Mouse (Mus musculus): ENCODE measurements at regions not wholly inside any gene's neighbourhood (a gene's known extent, or its start where the extent isn't known, plus 50 kb on each side); places are given as distances from the start of the nearest gene placed in this dataset.
A peak's percentile ranks its signal among the peaks of the same experiment; 100 is the strongest.

DNA sequence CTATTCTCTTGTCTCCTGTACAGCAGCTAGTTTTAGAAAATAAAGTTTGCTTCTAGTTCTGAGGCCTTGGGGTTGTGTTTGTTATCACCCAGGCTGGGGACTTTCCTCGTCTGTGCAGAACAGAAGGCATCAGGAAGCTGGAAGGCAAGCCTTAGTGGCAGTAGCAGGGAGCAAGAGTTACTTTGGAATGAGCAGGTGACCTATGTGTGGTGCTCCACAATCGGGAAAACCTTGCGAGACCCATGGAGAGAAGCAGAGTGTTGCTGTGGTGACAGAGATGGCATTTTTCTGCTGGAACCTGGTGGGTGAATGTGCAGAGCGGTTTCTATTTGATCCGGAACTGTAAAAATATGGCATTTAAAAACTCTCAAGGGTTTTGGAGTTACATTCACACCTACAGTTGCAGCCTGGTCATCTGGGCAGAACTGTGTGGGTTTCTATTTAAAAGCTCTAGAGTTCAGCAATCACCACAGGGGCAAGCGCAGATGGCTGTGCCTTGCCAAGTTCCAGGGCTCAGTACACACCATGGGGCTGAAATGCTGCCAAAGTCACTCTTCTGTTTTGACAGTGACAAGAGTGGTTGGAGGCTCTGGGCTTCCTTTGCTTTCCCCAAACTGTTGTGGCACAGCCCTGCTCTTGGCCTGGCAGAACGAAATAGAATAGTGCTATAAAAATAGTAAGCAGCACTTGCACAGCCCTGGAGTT is 195.7 kb downstream of the Stk31 start:
- H3K27ac ChIP-seq: no peak overlapping the region
- no peak for DNase-seq (ENCODE audit: low spot score)

DNA sequence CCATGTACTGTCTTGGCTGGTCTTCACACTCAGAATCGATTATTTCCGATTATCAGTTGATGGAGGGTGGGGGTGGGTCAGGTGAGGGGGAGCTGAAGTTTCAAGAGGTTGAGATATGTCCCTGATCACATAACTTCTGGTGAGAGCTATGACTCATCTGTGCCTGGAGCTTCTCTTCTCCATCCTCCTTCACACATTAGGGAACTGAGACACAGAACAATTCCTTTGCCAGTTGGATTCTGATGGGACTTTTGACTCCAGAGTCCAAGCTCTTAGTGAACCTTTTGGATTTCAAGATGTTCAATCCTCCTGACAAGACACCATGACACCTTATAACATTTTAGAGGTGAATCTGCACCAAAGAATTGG is 196.2 kb downstream of the Stk31 start:
- H3K36me3 ChIP-seq (ENCODE audit: insufficient read depth, low read length): no peaks in the 10 kb centered on the region
- DNase-seq (ENCODE audit: low spot score) (no peak), ATAC-seq (replicated peaks; ENCODE audit: low FRiP score, low read depth) (no peak)
- H3K4me1 ChIP-seq (replicated peaks; ENCODE audit: insufficient read depth, low read length): no peaks in the 10 kb centered on the region
- TF ChIP-seq CTCF (IDR thresholded peaks at IDR 0.05; ENCODE audit: low read depth): no peak
- no peak overlapping the region for H3K4me2 ChIP-seq (ENCODE audit: low read length)
- H3K27me3 ChIP-seq (ENCODE audit: insufficient read depth, low read length): no peaks in the 10 kb centered on the region
- H3K4me3 ChIP-seq (replicated peaks; ENCODE audit: low read depth, low read length): no peak overlapping the region
- WGBS: 95% methylated on average over 2 of the region's 2 CpGs
- H3K9ac ChIP-seq (ENCODE audit: low read depth, low read length): no peak overlapping the region
- no peak overlapping the region for H3K27ac ChIP-seq
- H3K9me3 ChIP-seq (replicated peaks; ENCODE audit: low read length): no peaks in the 10 kb centered on the region

More for the DNA sequence above, 195.7 kb downstream of the Stk31 start:
- no peaks in the 10 kb centered on the region for H3K9me3 ChIP-seq (replicated peaks; ENCODE audit: low read length)
- no peak overlapping the region for H3K4me3 ChIP-seq (replicated peaks; ENCODE audit: low read depth, low read length)
- H3K4me2 ChIP-seq (ENCODE audit: low read length): no peak overlapping the region
- H3K27me3 ChIP-seq (ENCODE audit: insufficient read depth, low read length): no peaks in the 10 kb centered on the region
- no peaks in the 10 kb centered on the region for H3K36me3 ChIP-seq (ENCODE audit: insufficient read depth, low read length)
- WGBS: 77% methylated on average over 7 of the region's 7 CpGs
- no peak overlapping the region for H3K9ac ChIP-seq (ENCODE audit: low read depth, low read length)
- no peaks in the 10 kb centered on the region for H3K4me1 ChIP-seq (replicated peaks; ENCODE audit: insufficient read depth, low read length)
- no peak for TF ChIP-seq CTCF (IDR thresholded peaks at IDR 0.05; ENCODE audit: low read depth)
- no peak for ATAC-seq (replicated peaks; ENCODE audit: low FRiP score, low read depth)

DNA sequence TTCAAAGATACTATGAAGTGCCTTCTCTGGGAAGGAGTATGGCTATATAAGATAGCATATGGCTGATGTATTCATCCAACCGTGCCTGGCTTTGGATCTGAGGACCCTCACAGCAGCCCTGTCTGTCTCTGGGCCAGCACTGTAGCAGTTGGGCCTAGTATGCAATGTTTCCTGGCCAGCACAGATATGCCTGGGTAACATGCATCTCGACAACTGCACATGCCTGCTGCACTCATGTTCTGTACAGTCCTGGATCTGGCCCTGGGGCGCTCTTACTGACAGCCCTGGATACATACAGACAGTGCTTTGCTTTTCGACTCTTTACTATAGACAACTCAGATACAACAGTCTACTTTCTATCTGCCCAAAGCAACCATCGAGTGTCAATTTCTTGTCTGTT is 197.3 kb downstream of the Stk31 start:
- 92% methylated on average over 5 of the region's 5 CpGs for WGBS
- H3K9ac ChIP-seq (ENCODE audit: low read depth, low read length): no peak overlapping the region
- no peak overlapping the region for H3K4me3 ChIP-seq (replicated peaks; ENCODE audit: low read depth, low read length)
- H3K27ac ChIP-seq: no peak overlapping the region
- TF ChIP-seq CTCF (IDR thresholded peaks at IDR 0.05; ENCODE audit: low read depth): no peak
- H3K9me3 ChIP-seq (replicated peaks; ENCODE audit: low read length): no peaks in the 10 kb centered on the region
- no peaks in the 10 kb centered on the region for H3K36me3 ChIP-seq (ENCODE audit: insufficient read depth, low read length)
- no peaks in the 10 kb centered on the region for H3K27me3 ChIP-seq (ENCODE audit: insufficient read depth, low read length)
- H3K4me2 ChIP-seq (ENCODE audit: low read length): no peak overlapping the region
- no peaks in the 10 kb centered on the region for H3K4me1 ChIP-seq (replicated peaks; ENCODE audit: insufficient read depth, low read length)
- ATAC-seq (replicated peaks; ENCODE audit: low FRiP score, low read depth) (no peak), DNase-seq (ENCODE audit: low spot score) (no peak)

- ATAC-seq (replicated peaks; ENCODE audit: low FRiP score, low read depth) (no peak), DNase-seq (ENCODE audit: low spot score) (no peak)
- Histone ChIP-seq H3K4me3 (replicated peaks; ENCODE audit: low read depth, low read length) (no peak overlapping the region), H3K4me2 (ENCODE audit: low read length) (no peak overlapping the region), H3K36me3 (ENCODE audit: insufficient read depth, low read length) (no peaks in the 10 kb centered on the region), H3K27ac (no peak overlapping the region), H3K4me1 (replicated peaks; ENCODE audit: insufficient read depth, low read length) (no peaks in the 10 kb centered on the region), H3K9ac (ENCODE audit: low read depth, low read length) (no peak overlapping the region), H3K27me3 (ENCODE audit: insufficient read depth, low read length) (no peaks in the 10 kb centered on the region), H3K9me3 (replicated peaks; ENCODE audit: low read length) (no peaks in the 10 kb centered on the region)
- 69% methylated on average over 1 of the region's 1 CpGs for WGBS
- no peak for TF ChIP-seq CTCF (IDR thresholded peaks at IDR 0.05; ENCODE audit: low read depth)
Measured at GRCm38 (mm10) chr6:49603201-49603600, 207.8 kb downstream of the Stk31 start.

DNA sequence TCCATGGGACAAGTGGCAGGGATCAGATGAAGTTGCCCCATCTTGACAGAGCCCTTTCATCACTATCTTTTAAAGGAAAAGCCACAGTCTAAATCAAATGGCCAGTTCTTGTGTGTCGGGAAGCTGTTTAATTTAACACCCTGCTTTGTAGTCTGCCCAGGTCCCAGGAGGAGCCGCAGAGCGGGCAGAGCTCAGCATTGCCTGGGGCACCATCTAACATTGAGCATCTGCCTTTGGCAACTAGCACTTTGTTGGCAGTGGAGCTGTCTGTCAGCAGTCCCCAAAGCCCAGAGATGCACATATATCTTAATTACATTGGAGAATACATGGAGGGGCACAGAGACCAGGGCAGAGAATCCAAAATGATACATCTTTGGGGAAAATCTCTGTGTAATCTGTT is 208.4 kb downstream of the Stk31 start:
- no peak overlapping the region for H3K27ac ChIP-seq
- DNase-seq (ENCODE audit: low spot score) (no peak), ATAC-seq (replicated peaks; ENCODE audit: low FRiP score, low read depth) (no peak)
- no peaks in the 10 kb centered on the region for H3K36me3 ChIP-seq (ENCODE audit: insufficient read depth, low read length)
- H3K27me3 ChIP-seq (ENCODE audit: insufficient read depth, low read length): no peaks in the 10 kb centered on the region
- no peak overlapping the region for H3K9ac ChIP-seq (ENCODE audit: low read depth, low read length)
- H3K4me2 ChIP-seq (ENCODE audit: low read length): no peak overlapping the region
- H3K4me3 ChIP-seq (replicated peaks; ENCODE audit: low read depth, low read length): no peak overlapping the region
- no peaks in the 10 kb centered on the region for H3K9me3 ChIP-seq (replicated peaks; ENCODE audit: low read length)
- H3K4me1 ChIP-seq (replicated peaks; ENCODE audit: insufficient read depth, low read length): no peaks in the 10 kb centered on the region
- TF ChIP-seq CTCF (IDR thresholded peaks at IDR 0.05; ENCODE audit: low read depth): no peak
- WGBS: 58% methylated on average over 3 of the region's 3 CpGs

GRCm38 (mm10) chr6:49606028-49606427 is 210.6 kb downstream of the Stk31 start:
- no peak overlapping the region for H3K4me2 ChIP-seq (ENCODE audit: low read length)
- ATAC-seq (replicated peaks; ENCODE audit: low FRiP score, low read depth) (no peak), DNase-seq (ENCODE audit: low spot score) (peak; percentile 18)
- H3K36me3 ChIP-seq (ENCODE audit: insufficient read depth, low read length): no peaks in the 10 kb centered on the region
- no peaks in the 10 kb centered on the region for H3K4me1 ChIP-seq (replicated peaks; ENCODE audit: insufficient read depth, low read length)
- no peak for TF ChIP-seq CTCF (IDR thresholded peaks at IDR 0.05; ENCODE audit: low read depth)
- H3K4me3 ChIP-seq (replicated peaks; ENCODE audit: low read depth, low read length): no peak overlapping the region
- no peak overlapping the region for H3K27ac ChIP-seq
- 0% methylated on average over 1 of the region's 1 CpGs for WGBS
- H3K27me3 ChIP-seq (ENCODE audit: insufficient read depth, low read length): no peaks in the 10 kb centered on the region
- no peak overlapping the region for H3K9ac ChIP-seq (ENCODE audit: low read depth, low read length)
- no peaks in the 10 kb centered on the region for H3K9me3 ChIP-seq (replicated peaks; ENCODE audit: low read length)

DNA sequence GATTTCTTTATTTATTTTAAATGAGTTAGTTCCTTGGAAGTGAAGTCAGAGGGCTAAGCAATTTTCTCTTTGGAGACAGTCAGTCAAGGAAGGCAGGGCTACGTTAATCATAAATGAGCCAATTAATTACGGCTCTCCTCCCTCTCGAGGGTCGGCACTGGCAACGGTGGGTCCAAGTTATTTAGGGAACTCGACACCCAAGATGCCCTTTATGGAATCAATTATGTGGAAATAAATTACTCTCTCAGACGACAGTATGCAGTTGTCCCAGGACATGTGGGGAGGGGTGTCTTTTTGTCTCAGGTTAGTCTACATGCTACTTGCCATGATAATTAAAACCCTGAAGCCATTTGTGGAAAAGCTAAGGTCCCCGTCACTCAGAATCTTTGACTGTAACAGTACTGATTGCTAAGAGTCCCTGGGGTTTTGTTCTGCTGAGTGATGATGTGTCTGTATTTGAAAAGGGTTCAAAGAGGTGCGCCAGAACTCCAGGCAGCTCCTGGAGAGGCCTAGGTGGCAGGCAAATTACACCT is 211.3 kb downstream of the Stk31 start:
- 22% methylated on average over 9 of the region's 9 CpGs for WGBS

More for the DNA sequence above, 211.3 kb downstream of the Stk31 start:
- Histone ChIP-seq H3K4me1 (replicated peaks; ENCODE audit: insufficient read depth, low read length) (no peaks in the 10 kb centered on the region), H3K27me3 (ENCODE audit: insufficient read depth, low read length) (no peaks in the 10 kb centered on the region), H3K9ac (ENCODE audit: low read depth, low read length) (no peak overlapping the region), H3K4me2 (ENCODE audit: low read length) (no peak overlapping the region), H3K4me3 (replicated peaks; ENCODE audit: low read depth, low read length) (no peak overlapping the region), H3K27ac (no peak overlapping the region), H3K36me3 (ENCODE audit: insufficient read depth, low read length) (no peaks in the 10 kb centered on the region), H3K9me3 (replicated peaks; ENCODE audit: low read length) (no peaks in the 10 kb centered on the region)
- DNase-seq (ENCODE audit: low spot score) (peak; percentile 19), ATAC-seq (replicated peaks; ENCODE audit: low FRiP score, low read depth) (no peak)
- TF ChIP-seq CTCF (IDR thresholded peaks at IDR 0.05; ENCODE audit: low read depth): no peak
